Mouse (Mus musculus): Measurements from ENCODE around the gene E130308A19Rik.

Gene E130308A19Rik

DNA sequence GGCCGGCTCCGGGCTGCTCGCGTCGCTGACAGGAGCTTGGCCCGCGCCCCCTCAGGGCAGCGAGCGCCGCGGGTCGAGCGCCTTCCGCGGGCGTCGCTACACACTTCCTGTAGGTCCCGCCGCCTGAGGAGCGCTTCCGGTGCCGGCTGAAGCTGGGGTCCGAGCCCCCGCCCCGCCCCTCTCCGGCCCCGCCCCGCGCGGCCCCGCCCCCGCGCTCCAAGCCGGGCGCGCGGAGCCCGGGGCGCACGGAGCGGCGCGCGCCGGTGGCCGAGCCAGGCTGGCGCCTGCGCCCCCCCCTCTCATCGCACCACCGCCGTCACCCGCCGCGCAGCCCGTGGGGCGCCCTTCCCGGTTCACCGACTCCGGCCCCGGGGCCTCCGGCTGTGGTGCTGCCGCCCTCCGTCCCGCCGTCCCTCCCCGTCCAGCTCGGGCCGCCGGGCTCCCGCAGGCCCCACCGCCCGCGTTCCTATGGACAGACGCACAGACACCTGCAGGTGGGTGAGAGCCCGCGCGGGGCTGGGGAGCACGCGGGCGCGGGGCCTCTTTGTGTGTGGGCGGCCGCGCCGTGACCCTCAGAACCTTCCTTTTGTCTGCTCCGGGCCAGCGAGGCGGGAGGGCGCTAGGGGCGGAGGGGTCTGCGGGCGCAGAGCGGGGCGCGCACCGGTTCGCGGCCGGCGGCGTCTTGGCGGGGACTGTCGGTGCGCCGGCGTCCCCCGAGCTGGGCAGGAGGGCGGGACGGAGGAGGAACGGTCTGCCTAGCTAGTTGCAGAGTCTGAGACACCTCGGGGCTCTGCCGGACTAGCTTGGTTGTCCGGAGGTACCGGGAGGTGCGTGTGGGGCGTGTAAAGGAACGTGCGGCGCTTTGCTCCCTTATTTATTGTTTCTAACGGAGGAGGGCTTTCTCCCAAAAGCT is at the start of gene E130308A19Rik:
Gene E130308A19Rik, plus strand, starts transcription at position 214 of the 913 bp plus-strand sequence.
- DNase-seq (ENCODE audit: low spot score) = peak; percentile 52

DNA sequence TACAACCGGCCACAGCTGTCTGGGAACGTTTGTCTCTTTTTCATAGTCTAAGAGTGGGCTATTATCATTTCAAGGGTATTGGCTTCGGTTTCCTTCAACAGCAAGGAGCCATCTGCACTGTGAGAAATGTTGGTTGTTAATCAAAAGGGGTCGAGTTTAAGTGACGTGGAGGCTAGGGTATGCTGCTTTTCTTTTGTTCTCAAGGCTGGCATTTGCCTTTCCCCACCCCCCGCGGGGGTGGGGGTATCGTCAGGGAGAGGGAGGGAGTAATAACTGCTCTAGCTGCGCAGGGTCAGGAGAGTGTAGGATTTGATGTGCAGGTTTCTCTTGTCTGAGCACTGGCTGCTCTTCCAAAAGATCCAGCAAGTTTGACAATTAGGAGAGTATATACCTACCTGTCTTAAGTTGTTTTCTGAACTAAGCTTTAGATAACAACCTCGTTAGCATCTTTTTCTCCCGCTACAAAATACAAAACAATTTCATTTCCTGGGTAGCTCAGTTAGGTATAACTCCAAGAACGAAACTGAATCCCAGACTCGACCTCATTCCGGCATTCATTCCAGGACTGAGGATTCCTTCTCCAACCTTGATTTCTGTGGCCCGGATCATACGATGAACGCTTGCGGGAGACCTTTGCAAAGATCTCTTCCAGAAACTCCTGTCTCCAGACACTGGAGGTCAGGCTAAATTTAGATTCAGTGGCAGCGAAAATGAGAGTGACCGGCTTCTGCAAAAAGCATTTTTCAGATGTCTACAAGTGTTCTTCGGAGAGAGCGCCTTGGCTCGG is 45.3 kb upstream of the E130308A19Rik start:
- no peak for DNase-seq (ENCODE audit: low spot score)

DNA sequence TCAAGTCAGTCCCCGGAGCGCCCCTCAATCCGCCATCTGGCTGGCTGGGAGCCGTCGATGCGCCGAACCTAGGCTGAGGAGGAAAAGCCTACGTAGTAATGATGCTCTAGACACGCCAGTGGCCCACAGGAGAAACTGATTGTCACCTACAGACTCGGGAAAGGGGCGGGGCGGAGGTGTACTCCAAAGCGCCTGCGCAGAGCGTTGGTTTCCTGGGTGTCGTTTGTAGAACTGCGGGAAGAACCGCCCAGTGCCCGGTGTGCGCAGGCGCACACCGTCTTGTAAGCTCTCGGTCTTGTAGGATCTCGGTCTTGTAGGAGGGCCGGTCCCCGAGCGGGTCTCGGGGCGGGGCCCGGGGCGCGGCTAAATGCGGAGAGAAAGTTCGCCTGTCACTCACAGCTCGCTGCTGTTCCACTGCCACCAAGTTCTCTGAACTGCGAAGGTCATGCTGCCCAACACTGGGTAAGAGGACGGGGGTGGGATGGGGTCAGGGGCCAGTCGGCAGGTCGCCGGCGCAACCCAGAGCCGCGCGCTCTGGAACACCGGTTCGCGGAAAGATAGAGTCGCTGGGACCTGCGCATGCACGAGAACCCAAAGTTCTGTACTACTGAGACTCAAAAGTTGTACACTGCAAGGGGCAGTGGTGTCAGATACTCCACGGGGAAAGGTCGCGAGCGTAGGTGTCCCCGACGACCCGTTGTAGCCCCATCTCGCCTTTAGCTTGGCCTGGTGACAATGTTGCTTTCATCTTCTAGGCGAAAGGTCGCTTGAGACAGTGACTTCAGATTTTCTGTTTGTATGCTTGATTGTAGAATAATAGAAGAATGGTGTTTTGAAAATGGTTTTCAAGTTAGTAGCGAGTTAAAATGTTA is 44.5 kb upstream of the E130308A19Rik start, which contains the start of gene Hsdl2:
Gene Hsdl2, plus strand, starts transcription at position 250 of the 872 bp plus-strand sequence.
- DNase-seq (ENCODE audit: low spot score) = peak; percentile 95

DNA sequence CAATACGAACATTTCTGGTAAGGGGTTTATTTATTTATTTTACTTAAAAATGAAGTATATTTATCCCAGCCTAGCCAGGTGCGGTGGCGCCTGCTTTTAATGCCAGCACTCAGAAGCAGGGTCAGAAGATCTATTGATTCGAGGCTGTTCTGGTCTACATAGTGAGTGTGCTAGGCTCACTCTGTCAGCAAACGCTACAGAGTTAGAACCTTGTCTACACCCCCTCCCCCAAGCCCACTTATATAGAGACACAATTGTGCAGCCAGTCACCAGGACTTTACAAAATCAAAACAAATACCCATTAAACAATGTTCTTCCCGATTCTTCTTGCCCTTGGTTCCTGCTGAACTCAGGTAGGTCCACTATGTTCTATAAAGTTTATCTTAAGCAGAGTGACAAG is 43.8 kb upstream of the E130308A19Rik start:
- DNase-seq (ENCODE audit: low spot score) = no peak

DNA sequence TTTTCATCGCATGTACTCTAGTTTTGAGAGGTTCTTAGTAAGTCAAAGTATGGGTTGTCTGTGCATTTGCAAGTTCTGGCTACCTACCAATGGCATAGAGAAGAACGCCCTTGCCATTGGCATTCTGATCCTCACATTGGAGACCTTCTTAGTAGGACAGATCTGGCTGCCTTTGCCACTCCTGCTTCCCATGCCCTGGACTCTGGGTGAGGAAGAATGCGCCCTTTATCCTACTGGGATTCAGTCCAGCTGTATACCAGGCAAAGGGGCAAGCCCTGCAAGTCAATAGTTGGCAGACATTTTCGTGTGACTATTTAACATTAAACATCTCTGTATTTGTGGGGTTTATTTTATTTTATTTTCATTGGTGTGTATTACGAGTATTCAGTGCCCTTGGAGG is 40.9 kb upstream of the E130308A19Rik start:
- no peak for DNase-seq (ENCODE audit: low spot score)

DNA sequence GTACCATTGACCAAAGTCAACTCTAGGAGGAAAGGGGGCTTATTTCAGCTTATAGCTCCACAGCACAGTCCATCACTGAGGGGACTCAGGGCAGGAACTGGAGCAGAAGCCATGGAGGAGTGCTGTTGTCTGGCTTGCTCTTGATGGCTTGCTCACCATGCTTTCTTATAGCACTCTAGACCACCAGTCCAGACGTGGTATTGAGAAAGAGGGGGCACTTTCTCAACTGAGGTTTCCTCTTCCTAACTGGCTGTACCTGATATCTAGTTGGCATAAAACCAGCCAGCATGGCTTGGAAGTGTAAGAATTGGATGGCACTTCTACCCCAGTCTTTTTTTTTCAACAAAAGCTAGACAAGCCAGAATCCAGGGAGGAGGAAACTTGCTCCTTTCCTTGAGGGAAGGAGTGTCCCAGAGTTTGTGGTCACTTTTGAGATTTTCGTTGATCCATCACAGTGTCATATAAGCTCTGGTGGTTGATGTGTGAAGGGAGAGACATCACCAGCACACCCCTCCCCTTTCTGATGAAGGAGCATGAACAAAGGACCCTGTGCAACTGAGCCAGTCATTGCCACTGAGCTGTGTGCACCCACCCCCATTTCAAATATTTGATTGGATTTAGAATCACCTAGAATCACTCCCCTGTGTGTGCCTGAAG is 38.7 kb upstream of the E130308A19Rik start:
- no peak for DNase-seq (ENCODE audit: low spot score)

DNA sequence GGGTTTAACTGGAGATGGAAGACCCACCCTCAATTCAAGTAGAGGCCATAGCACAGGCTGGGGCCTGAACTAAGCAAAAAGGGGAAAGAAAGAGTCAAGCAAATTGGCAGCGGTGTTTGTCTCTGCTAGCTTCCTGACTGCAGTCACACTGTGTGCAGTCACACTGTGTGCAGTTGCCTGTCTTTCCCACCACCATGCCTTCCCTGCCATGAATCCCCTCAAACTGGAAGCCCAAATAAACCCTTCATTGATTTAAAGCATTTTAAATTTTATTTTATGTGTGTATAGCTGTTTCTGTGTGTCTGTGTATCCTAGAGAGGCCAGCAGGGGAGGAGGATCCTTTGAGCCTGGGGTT is 38.2 kb upstream of the E130308A19Rik start:
- DNase-seq (ENCODE audit: low spot score) = no peak

DNA sequence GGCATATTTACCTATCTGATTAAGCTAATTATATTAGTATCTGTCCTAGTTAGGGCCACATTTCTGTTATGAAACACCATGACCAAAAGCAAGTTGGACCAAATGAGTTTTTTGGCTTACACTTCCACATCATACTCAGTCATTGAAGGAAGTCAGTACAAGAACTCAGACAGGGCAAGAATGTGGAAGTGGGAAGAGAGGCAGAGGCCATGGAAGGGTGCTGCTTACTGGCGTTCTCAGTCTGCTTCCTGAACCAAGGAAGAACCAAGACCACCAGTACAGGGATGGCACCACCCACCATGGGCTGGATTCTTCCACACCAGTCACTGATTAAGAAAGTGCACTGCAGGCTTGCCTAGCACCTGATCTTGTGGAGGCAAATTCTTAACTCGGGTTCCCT is 31.4 kb upstream of the E130308A19Rik start:
- no peak for DNase-seq (ENCODE audit: low spot score)

DNA sequence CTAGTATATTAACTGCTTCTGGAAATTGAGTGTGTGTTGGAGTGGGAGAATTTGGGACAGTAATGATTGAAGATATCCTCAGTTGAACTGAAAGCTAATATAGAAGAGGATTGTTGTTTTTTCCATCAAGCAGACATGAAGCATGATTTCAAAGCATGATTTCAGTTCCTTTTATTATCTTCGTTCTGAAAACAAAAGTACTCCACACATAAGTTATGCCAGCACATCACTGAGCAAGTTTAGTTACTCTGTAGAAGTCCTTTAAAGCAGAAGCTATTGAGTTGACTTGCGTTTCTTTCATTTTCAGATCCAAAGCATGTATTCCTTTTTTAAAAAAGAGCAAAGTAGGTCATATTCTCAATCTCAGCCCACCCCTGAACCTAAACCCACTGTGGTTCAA is 29.5 kb upstream of the E130308A19Rik start:
- no peak for DNase-seq (ENCODE audit: low spot score)

DNA sequence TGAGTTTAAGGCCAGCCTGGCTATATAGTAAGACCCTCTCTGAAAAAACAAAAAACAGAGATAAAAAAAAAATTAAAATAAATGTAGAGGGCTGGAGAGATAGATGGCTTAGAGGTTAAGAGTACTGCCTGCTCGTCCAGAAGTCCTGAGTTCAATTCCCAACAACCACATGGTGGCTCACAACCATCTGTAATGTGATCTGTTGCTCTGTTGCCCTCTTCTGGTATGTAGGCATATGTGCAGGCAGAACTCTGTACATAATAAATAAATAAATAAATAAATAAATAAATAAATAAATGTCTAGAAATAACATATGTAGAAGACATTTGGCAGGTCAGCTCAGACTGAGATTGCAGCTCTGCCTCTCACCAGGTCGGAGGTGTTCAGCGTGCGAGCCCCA is 23.3 kb upstream of the E130308A19Rik start:
- no peak for DNase-seq (ENCODE audit: low spot score)

DNA sequence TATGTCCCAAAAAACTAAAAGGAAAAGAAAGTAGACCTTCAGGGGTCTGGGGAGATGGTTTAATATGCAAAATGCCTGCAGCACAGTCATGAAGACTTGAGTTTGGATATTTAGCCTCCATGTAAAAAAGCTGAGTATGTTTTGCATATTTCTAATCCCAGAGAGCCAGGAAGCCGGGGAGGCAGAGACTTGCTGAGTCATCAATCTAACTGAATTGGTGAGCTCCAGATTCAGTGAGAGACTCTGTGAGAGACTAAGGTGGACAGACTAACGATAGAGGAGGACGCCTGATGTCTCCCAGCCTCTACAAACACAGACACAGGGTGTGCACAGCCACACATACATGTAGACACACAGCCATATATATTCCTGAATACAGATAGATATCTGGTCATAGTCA is 21.1 kb upstream of the E130308A19Rik start:
- no peak for DNase-seq (ENCODE audit: low spot score)

DNA sequence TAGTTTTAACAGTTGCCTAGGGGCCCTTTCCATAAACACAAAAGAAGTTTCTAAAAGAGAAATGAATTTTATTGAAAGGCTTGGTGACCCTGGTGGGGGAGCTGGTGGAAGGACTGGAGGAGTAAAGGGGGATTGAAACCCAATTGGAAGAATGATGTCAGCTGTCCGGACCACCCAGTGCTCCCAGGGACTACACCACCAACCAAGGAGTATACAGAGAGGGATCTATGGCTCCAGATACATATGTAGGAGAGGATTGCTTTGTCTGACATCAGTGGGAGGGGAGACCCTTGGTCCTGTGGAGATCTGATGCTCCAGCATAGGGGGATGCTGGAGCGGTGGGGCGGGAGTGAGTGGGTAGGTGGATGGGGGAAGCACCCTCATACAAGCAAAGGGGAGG is 20.5 kb upstream of the E130308A19Rik start:
- no peak for DNase-seq (ENCODE audit: low spot score)

DNA sequence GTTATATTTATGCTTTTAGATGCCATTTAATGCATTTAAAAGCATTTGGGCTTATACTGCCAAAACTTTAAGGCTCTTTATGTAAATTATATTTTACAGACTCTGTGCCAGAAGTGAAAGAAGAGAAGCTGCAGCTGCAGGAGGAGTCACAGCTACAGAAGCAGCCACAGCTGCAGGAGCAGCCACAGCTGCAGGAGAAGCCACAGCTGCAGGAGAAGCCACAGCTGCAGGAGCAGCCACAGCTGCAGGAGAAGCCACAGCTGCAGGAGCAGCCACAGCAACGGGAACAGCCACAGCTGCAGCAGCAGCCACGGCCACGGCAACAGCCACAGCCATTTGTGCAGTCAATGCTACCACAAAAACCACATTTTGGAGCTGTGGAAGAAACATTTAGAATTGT is 15.6 kb upstream of the E130308A19Rik start:
- no peak for DNase-seq (ENCODE audit: low spot score)

DNA sequence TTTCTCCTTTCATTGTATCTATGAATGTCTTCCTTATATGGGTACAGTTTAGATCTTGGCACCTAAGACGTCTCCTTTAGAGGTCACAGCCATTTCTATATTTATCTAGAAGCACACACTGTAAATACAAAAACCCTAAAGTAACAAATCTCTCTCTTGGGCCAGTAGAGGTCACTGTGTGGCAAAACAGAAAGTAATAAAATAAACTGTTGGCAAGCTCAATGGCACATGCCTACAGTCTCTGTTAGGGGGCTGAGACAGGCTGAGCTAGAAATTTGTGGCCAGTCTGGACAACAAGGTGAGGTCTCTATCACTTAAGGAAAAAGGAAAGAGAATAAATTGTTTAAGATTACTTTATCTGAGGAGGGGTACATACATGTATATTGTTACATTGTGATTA is 11.0 kb upstream of the E130308A19Rik start:
- DNase-seq (ENCODE audit: low spot score) = no peak

DNA sequence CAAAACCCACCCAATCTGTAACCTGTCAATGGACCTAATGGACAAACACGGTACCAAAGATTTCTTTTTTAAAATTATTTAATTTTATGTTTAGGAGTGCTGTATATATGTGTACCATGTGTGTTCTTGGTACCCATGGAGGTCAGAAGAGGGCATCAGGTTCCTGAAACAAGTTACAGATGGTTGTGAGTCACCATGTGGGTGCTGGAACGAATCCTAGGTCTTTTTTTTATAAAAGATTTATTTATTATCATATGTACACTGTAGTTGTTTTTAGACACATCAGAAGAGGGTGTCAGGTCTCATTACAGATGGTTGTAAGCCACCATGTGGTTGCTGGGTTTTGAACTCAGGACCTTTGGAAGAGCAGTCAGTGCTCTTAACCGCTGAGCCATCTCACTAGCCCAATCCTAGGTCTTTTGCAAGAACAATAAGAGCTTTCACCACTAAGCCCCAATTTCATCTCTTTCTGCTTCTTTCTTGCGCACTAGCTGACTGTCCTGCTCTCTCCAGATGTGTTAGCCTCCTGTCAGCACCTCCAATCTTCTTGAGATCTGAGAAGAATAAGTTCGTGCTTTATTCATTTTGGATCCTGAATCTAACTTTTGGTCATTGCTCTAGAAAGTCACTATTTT is 6.3 kb upstream of the E130308A19Rik start:
- no peak for DNase-seq (ENCODE audit: low spot score)

DNA sequence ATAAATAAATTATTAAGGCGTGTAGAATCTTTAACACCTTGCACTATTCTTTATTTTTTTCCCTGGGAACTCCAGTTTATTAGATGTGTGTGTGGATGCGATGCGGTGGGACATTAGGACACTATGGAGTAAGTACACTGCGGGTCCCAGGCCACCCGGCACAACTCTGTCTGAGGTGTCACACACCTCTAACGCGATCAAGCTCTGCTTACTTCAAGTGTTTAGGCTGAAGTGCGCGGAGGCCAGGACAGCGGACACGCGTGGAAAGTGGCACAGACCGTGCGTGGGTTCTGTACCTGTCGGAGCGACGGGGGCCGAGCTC is 374 bp upstream of the E130308A19Rik start:
- DNase-seq (ENCODE audit: low spot score) = peak; percentile 17

DNA sequence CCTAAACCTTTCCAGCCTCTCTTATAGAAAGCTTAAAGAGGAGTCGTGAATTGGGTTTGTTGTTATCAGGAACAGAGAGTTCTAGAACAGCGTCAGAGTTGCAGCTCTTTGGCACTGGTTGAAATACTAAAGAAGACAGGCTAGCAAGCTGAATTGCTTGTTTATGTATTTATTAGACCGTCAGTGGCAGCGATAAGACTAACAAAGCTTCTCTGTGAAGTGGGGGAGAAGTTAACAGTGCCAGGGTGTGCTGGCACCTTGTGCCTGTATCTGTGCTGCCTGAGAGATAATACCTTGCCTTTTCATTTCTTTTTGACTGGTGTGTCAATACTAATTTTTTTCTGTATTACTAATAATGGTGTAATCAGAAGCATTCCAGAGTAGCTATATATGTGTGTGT is 2.2 kb downstream of the E130308A19Rik start:
- DNase-seq (ENCODE audit: low spot score) = no peak

DNA sequence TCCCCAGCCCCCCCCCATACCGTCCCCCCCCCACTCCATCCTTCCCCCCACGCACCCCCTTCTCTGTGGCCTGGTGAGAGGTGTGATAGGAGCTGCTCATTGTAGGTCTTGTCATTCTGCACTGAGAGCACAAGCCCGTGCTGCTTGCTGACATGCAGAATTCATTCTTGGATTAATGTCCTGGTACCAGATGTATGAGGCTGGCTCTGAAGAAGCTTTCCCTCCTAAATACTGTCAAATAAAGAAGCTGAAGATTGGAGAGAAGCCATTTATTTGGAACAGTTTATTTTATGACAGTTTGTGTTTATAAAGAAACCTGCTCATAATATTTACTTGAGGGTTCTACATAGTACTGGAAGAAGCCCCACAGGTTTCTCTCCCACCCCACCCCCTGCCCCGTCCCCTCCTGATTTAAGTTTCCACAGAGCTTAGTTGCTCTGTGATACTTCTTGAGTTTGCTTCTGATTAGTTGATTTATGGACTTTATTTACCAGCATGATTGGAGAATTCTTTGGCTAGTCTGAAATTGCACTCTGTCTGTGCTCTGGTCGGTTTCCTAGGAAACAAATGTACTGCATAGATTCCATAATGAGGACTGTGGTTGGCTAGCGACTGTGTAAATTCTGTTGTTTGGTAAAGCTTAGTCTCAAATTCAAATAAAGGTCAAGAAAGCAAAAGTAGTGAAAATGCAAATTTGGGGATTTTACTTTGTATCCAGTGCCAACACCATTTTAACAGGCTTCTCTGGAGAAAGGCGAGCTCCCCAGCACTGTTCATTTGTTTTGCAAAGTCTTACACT is 3.3 kb downstream of the E130308A19Rik start:
- DNase-seq (ENCODE audit: low spot score) = no peak

DNA sequence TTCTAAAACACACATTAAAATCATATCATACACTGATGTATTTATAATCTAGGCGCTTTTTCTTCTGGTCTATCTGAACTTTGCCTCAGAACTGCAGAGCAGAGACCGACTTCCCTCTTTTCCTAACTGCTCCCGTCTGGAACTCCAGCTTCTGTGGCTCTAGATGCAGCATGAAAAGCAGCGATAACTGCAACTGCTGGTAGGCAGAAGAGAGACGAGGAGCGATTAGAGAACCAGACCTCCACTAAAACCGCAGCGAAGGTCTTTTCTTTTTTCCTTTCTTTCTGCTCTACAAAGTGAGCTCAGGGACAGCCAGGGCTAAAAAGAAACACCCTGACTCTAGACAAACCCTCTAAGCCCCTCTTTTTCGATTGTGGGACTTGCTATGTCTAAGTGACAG is 4.1 kb downstream of the E130308A19Rik start:
- no peak for DNase-seq (ENCODE audit: low spot score)

DNA sequence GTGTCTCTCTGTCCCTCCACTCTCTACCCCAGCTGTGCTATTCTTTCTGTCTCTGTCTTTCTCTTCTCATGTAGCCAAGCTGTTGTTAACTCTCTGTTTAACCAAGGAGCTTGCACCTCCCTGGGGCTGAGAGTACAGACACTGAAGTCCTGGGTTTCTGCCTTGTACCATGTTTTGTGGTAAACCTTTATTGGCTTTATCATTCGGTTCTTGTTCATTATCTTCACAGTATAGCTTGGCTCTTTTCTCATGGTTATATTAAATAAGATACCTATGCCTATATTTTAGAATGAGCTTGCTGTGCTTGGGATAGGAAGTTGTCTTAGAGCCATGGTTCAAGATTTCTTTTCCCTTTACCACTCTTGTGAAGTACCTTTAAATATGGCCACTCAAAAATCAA is 8.5 kb downstream of the E130308A19Rik start:
- DNase-seq (ENCODE audit: low spot score) = no peak

DNA sequence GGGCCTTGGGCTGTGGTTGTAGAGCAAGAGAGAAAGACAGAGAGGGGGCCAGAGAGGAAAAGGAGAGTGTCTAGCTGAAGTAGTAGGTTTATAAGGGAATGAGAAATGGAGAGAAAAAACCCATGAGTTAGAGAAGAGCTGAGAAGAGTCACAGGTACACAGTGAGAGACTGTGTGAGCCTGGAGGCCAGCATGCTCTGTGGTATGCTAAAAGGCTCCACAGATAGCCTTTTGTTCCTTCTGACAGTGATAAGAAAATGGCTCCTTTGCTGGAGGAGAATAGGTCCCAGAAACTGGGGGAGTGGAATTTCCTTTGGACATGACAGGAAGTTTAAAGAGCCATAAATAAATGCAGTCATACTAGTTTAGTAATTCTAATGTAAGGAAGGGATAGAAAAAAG is 13.2 kb downstream of the E130308A19Rik start:
- no peak for DNase-seq (ENCODE audit: low spot score)
